Mouse (Mus musculus) mesoderm, embryonic 11.5 days (tissue): ENCODE results near the gene Zfp747.
A peak's percentile ranks its signal among the peaks of the same experiment; 100 is the strongest.
"Not testable (repeated sequence)": the region's sequence is repeated elsewhere in the genome, so short reads cannot be mapped to it uniquely, and the experiment has no call there.

ENCODE experiments used
- DNase-seq: peaks from one replicate; pipeline ENCODE4 v3.0.0-alpha.2; 2012; ENCODE audit warnings: low read depth, low spot score

The Zfp747 gene

GRCm38 (mm10) chr7:127371870-127372269 lies 4.0 kb downstream of the Zfp747 start:
- not testable (repeated sequence) for DNase-seq

- DNase-seq: no peak
These were observed 4.6 kb downstream of the Zfp747 start for GRCm38 (mm10) chr7:127371213-127371612.

- no peak for DNase-seq
These were observed 9.6 kb downstream of the Zfp747 start for GRCm38 (mm10) chr7:127366249-127366648.

- no peak for DNase-seq
These were observed 11.7 kb downstream of the Zfp747 start for GRCm38 (mm10) chr7:127364166-127364565.

- DNase-seq: no peak
These were observed 12.4 kb downstream of the Zfp747 start for GRCm38 (mm10) chr7:127363475-127363921.

- peak; percentile 67 for DNase-seq
These were observed 13.4 kb downstream of the Zfp747 start for GRCm38 (mm10) chr7:127362418-127362817.

GRCm38 (mm10) chr7:127361449-127361848 lies 14.4 kb downstream of the Zfp747 start:
- no peak for DNase-seq

DNA sequence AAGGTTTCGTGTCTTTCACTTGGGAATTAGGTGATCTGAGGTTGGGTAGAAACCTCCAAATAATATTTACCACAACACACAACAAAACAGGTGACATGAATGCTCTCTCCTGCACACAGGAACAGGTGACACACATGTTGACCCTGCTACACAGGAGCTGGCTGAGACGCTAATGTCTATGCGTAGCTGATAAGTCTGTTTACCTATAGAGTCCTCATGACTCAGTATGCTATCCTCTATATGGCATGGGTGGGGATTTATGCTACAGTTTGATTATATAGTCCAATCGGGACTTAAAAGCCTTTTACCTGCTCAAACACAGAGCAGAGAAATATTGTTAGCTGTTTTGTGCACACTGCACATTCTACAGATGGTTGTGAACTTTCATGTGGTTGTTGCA lies 15.6 kb downstream of the Zfp747 start:
- DNase-seq: no peak

GRCm38 (mm10) chr7:127358472-127358871 lies 17.4 kb downstream of the Zfp747 start:
- DNase-seq: no peak

GRCm38 (mm10) chr7:127357871-127358270 lies 18.0 kb downstream of the Zfp747 start:
- no peak for DNase-seq

DNA sequence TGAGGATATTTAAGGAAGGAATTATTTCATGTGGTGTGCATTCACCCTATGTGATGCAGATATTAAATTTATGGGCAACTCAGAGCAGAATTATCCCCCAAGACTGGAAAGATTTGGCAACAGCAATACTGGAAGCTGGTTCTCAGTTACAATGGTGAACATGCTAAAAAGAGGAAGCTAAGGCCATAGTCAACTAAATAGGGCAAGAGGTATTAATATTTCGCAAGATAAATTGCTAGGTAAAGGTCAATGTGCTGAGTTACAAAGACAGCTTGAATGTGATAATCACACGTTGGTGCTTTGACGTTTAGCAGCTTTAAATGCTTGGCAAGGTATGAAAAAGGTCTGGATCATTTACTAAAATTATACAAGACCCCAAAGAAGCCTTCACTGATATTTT lies 20.1 kb downstream of the Zfp747 start:
- DNase-seq: no peak

GRCm38 (mm10) chr7:127351230-127352004 lies 24.4 kb downstream of the Zfp747 start:
- no peak for DNase-seq

GRCm38 (mm10) chr7:127346676-127347075 lies 29.2 kb downstream of the Zfp747 start:
- no peak for DNase-seq

DNA sequence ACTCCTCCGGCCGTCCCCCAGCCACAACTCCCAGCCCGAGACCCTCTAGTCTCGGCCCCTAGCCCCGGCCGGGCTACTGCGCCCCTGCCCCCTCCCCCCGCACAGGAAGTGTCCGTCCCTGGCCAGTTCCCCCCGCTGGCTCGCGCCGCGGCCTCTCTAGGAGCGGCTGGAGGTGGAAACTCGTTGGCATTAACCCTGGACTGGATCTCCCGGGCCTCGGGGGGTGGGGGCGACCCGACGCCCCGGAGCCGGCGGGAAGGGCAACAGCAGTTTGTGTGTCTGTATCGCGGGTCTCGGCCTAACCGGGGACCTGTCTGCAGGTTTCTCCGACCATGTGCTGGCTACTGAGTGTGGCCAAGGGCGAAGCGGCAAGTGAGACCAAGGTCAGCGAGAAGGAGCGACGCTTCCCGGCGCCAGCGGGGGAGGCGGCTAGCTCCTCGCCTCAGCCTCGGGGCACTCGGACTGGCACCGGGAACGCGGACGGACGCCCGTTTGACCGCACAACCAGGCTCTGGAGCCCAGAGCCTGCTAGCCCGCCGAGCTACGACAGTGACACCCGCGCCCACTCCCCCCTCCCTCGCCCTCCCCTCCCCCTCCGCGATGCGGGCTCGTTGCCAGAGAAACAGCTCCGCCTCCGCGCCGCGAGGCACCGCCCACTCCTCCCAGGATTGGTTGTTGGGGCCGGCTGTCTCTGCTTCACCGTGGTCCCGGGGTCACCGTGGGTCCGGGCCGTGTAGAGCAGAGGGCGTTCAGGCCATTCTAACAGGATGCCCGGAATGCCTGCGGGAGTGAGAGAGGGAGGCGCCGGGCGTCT lies 30.1 kb downstream of the Zfp747 start, which contains the start of gene Zfp768:
Zfp768 (minus strand) TSS at position 78 of the 814 bp plus-strand sequence.
- DNase-seq: peak; percentile 96

GRCm38 (mm10) chr7:127345092-127345491 lies 30.8 kb downstream of the Zfp747 start:
- DNase-seq: no peak

- DNase-seq: no peak
These were observed 31.5 kb downstream of the Zfp747 start for GRCm38 (mm10) chr7:127344371-127344770.

DNA sequence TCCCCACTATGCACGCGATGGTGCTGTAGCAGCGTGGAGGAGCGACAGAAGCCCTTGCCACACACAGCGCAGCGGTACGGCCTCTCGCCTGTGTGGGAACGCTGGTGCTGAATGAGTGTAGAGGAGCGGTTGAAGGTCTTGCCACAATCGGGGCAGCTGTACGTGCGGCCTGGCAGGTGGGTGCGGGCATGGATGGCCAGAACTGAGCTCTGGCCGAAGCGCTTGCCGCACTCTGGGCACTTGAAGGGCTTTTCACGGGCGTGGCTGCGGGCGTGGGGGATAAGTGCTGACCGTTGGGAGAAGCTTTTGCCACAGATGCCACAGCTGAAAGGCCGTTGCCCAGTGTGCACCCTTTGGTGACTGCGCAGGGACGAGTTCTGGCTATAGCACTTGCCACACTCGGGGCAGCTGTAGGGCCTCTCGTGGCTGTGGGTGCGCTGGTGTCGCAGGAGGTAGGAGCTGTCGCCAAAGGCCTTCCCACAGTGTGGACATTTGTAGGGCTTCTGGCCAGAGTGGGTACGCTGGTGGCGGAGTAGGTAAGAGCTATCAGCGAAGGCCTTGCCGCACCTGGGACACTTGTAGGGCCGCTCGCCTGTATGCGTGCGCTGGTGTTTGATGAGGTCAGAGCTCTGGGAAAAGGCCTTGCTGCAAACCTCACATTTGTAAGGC lies 32.4 kb downstream of the Zfp747 start:
- DNase-seq: no peak

DNA sequence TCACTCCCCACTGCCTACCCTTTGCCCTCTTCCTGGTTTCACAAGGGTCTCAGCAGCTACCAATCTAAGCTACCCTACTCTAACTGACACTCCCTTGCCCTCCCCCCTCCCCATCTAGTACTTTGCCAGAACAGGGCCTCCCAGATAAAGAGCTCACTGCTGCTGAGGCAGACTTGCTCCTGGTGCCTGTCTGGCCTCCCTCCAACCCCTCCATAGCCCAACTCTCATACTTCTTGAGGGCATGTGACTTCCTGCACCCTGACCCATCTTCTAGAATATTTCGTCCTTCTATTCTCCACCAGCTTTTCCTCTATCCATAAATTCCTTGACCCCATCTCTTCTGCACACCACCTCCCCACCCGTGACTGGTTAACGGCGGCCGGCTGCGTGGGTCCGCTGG lies 33.0 kb downstream of the Zfp747 start:
- DNase-seq: no peak

- no peak for DNase-seq
These were observed 33.5 kb downstream of the Zfp747 start for GRCm38 (mm10) chr7:127342332-127342731.

- DNase-seq: not testable (repeated sequence)
These were observed 34.0 kb downstream of the Zfp747 start for GRCm38 (mm10) chr7:127341861-127342260.

DNA sequence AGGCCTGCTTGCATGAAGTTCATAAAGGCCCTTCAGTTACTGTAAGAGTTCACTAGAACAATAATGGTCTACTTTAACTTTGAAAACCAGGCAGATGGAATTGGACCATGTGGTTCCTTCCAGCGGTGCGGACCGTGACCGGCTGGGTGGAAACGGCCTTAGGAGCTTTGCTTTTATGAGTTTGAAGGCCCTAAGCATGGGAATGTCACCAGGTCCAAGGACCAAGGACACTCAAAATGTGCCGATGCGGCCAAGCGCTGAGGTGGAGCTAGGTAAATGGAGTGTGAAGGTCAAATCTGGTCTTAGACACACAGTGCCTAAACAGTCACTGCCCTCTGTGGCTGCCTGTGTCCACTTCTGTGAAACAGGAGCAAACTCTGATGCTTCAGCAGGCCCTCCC lies 34.5 kb downstream of the Zfp747 start:
- no peak for DNase-seq

DNA sequence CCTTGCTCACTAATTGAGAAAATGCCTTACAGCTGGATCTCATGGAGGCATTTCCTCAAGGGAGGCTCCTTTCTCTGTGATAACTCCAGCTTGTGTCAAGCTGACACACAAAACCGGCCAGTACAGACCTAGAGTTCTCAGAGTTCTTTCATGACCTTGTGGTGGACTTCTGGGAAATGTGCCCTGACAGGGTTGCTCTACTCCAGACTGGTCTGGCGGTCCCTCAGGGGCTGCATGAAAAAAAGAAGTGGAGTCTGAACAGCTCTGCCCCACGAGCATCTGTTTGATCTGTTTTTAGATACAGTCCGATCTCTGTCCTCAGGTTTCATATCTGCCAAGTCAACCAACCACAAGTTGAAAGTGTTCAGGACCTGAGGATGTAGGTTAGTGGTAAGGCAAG lies 38.2 kb downstream of the Zfp747 start:
- DNase-seq: no peak
